Mouse (Mus musculus): ENCODE measurements around the gene Rab1b. TPM values are rescaled to one million over a fixed set of nuclear protein-coding genes. Genes with fewer than 3 reads are reported as not detected.
A peak's percentile ranks its signal among the peaks of the same experiment; 100 is the strongest.
"Not testable (repeated sequence)": the region's sequence is repeated elsewhere in the genome, so short reads cannot be mapped to it uniquely, and the experiment has no call there.

Rab1b gene
- polyA plus RNA-seq, 3 experiments from 2014 or later, result 83.1 to 152 (median 102) TPM

DNA sequence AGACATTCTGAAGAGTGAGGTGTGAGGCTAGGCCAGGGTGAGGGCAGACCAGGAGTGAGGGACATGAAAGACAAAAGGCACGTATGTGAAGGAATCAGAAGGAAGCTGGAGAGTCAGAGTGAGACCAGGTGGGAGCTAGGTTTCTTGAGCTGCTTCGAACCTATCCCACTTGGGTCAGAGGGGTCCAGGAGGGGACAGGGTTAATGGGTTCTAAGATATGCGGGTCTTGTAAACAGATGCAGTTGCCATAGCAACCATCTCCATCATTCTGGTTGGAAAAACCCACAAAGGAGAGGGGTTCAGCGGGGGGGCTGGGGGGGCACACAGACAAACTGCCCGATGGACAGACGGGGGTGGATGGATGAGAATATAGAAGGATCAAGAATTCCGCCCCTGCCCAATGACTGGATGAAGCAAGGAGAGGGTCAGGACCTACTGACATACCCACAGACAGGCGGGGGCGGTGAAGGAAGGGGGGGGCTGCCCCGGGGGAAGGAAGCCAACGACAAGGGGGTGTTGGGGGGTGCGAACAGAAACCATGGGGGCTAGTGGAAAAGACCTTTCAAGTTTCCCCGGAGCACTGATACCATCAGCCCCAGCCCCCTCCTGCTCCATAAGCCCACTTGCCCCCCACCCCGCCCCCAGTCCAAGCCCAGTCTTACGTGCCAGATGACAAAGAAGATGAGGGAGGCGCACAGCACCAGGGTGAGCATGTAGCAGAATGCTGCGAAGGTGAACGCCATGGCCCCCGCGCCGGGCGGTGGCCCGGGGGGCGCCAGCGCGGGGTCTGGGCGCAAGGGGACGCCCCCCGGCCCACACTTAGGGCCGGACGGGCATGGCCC, 9.1 kb downstream of the Rab1b start:
- no peak for ATAC-seq

GRCm38 (mm10) chr19:5095887-5096474, 10.9 kb downstream of the Rab1b start:
- ATAC-seq, result no peak

GRCm38 (mm10) chr19:5094746-5095417, 12.0 kb downstream of the Rab1b start:
- no peak for ATAC-seq

GRCm38 (mm10) chr19:5094243-5094632, 12.6 kb downstream of the Rab1b start:
- peak; percentile 70 for ATAC-seq

DNA sequence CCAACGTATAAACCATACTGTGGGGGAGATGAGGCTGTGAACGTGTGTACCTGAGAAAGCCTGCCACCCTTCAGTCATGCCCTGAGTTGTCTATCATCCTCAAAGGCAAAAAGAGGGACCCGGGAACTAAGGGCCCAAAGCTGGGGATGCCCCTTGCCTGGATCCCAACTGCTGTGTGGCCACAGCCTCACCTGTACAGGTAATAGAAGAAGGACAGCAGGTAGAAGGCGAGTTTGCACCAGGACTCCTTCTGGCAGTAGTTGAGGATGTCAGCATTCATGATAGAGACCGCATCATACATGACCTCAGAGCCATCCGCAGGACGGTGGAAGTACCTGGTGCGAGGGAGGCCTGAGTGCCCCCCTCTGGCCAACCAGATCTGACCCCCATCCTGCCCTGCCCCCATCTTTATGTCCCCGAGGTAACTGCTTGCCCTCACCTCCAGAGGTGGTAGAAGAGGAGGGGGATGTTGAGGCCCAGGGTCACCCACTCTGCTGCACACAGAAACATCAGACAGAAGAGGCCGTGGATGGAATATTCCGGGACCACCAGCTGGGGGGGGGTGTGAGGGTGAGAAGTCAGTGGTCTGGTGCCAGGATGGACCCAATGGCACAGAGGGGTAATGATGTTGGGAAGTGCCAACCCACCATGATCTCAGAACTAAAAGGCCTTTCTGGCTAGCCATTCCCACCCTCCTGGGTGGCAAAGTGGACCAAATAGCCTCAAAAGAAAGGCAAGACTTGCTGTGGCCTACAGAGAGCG, 13.2 kb downstream of the Rab1b start:
- ATAC-seq, result no peak

DNA sequence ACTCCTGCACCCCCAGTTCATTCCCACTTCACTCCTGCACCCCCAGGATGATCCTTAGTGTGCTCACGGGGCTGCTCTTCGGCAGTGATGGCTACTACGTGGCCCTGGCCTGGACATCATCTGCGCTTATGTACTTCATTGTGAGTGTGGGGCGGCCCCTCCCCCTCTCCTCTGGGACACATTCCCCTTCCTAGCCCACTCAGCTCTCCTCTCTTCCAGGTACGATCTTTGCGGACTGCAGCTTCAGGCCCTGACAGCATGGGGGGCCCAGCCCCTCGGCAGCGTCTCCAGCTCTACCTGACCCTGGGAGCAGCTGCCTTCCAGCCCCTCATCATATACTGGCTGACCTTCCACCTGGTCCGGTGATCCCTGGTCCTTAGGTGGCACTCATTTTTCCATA, 14.8 kb downstream of the Rab1b start:
- no peak for ATAC-seq

DNA sequence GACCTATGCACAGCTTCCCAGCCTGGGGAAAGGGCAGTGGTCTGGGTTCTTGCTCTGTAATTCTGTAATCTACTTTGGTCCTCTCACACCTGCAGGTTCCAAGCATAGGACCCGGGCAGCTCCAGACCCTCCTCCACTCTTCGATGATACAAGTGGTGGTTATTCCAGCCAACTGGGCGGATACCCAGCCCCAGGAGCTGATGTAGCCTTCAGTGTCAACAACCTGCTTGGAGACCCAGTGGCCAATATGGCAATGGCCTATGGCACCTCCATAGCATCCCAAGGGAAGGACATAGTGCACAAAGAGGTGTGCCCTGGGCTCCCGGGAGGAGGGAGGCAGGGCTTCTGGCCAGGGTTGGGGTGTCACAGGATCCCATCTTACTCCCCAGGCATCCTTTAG, 17.5 kb downstream of the Rab1b start:
- ATAC-seq, result no peak

GRCm38 (mm10) chr19:5087884-5088728, 18.8 kb downstream of the Rab1b start, which contains the start of gene Yif1a:
Yif1a (plus strand) TSS chr19:5088538.
- peak; percentile 95 for ATAC-seq

DNA sequence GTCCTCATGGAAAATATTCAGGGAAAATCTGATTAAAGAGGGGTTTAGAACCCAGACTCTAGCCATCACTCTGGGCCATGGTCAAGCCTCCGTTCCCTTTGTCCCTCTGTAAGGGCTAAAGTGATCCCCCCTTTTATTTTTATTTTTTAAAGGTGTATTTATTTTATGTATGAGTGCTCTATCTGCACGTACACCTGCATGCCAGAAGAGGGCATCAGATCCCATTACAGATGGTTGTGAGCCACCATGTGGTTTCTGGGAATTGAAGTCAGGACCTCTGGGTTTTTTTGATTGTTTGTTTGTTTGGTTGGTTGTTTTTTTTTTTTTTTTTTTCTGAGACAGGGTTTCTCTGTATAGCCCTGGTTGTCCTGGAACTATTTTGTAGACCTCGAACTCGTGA, 20.3 kb downstream of the Rab1b start:
- not testable (repeated sequence) for ATAC-seq

DNA sequence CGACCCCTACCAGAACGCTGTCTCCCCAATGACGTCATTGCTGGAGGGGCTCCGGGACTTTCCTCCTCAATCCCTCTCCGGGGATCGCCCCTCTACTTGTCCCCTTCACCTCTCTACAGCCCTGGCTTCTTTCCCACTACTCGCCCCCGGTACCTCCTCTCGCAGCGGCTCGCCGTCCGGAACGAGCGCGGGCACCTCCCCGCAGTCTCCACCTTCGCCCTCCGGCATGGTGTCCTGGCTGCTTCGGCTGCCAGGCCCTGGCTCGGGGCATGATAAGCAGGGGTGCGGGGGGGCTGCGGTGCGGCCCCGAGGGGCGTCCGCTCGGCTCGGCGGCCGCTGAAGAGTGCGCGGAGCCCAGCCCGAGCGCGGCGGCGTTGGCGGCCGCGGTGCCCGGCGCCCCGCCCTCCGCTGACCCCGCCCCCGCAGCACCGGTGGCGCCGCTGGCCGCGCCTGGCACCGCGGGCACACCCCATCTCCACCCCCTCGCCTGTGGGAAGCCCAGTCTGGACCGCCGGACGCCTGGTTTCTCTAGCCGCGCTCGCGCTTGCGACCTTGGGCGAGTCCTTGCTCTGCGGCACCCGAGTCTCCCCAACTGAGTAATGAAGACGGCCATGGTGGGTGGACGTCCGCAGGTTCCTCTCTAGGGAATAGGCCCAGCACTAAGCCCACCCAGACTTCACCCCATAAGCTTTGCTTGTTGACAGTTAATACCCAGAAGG, 21.6 kb downstream of the Rab1b start, which contains the start of gene Tmem151a:
Gene Tmem151a (minus strand): TSS at position 387 of the 719 bp plus-strand sequence.
- no peak for ATAC-seq

DNA sequence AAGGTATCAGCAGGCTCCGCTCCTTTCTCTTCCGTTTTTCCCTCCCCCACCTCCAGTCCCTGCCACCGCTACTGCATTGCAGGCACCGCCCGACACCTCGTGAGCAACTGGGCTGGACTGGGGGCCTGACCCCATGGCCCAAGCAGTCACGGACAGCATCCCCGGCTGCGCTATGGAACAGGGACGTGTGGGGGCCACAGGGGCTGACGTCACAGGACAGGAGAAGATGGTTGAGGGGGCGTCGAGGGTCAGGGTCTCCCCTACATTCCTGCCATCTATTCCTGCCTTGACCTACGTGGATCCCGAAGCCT, 22.1 kb downstream of the Rab1b start:
- no peak for ATAC-seq

- no peak for ATAC-seq
Observed at GRCm38 (mm10) chr19:5083961-5084833, 22.7 kb downstream of the Rab1b start.

DNA sequence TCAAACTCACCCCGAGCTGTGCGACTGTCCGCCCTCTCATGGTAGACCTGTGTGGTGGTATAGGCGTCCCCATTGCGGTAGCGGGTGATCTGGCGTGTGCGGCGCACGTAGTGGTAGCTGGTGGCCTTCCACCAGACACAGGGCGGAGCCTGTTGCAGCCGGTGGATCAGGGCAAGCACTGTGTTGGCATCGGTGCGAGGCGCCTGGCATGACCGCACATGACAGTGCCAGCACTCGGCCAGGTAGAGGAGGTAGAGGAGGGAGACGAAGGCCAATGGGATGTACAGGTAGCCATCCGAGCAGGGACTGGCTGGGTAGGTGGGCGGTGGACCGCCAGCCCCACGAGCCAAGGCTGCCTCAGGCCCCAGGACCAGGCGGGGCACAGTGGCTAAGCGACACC, 24.3 kb downstream of the Rab1b start:
- ATAC-seq, result no peak

DNA sequence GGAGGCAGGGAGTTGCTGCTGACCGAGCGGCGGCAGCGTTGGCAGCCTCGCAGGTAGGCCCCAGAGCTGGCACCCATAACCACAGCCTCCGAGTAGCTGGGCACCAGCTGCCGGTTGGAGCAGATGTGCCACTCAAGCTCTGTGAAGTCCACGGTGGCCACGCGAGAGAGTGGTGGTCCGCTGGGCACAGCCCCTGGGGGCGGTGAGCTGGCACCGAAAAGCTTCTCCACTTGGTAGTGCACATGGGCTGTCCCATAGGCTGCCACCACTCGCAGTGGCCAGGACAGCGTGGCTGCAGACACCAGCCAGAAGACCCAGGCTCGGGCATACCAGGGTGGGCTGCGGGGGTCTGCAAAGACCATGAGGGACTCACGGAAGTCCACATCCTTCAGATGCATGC, 24.9 kb downstream of the Rab1b start:
- no peak for ATAC-seq

GRCm38 (mm10) chr19:5079279-5079678, 27.6 kb downstream of the Rab1b start:
- ATAC-seq, result no peak

DNA sequence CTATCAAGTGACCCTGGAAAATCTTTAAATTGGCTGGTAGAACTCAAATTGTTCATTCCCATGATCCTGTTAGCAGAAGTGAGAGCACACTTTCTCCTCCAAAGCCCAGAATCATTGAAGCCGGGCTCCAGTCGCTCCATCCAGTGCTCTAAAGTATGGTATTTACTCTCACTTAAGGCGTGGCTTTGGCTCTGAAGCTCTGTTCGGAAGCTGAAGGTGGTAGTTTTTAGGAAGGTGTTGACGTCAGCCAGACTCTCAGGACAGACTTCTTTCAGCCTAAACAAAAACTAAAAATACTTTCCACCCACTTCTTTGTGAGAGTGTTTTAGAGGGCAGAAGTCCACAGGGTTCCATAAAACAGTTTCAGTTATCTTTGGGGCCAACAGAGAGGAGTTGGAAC, 33.4 kb downstream of the Rab1b start:
- no peak for ATAC-seq

- ATAC-seq, result no peak
Observed at GRCm38 (mm10) chr19:5073028-5073427, 33.8 kb downstream of the Rab1b start.

DNA sequence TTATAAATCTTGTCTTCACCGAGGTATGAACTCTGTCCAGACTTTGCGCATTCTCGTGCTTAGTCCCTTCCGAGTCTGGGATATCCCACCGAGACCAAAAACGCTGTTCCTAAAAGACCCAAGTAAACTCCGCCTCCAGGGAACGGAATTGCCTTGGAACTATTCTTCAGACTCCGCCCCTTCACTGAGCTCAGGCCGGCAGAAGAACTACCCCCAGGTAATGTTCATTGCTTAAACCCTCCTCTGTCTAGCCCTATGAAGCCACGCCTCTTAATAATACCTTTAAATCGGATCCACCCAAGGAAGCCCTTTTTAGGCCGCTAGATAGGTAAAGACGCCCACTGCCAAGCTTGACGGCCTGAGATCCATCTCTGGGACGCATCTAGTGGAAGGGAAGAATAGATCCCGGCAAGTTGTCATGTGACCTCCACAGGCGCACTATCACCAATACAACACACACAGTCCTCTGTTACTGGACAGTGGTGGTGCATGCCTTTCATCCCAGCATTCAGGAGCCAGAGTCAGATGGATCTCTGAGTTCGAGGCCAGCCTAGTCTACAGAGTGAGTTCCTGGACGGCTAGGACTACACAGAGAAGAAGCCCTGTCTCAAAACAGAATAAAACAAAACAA, 34.4 kb downstream of the Rab1b start:
- no peak for ATAC-seq

GRCm38 (mm10) chr19:5071545-5072369, 35.1 kb downstream of the Rab1b start:
- peak; percentile 86 for ATAC-seq
